Mouse (Mus musculus) limb, embryonic 11.5 days (tissue): ENCODE data around the gene Syt1. TPM values are rescaled to one million over a fixed set of nuclear protein-coding genes. Genes with fewer than 3 reads are reported as not detected.

Source experiments
- ATAC-seq: fragments of 200-750 bp; cut with Nextera tagmentation; 2 replicates; pipeline ENCODE4 v1.8.0; 2017; ENCODE audit warnings: low read depth; ENCODE audit not compliant: insufficient number of reproducible peaks, low FRiP score, low TSS enrichment
- DNase-seq: peaks from one replicate; pipeline ENCODE4 v3.0.0-alpha.2; 2015; ENCODE audit warnings: low spot score
- H3K27ac ChIP-seq: fragments of 300-500 bp; sonication (generic); replicated peaks from 2 replicates; pipeline ENCODE4 v1.5.1; 2014; ENCODE audit warnings: low read depth, mild to moderate bottlenecking, low read length
- H3K27me3 ChIP-seq: fragments of 300-500 bp; sonication (generic); 2 replicates; pipeline ENCODE4 v1.6.1; 2014; ENCODE audit warnings: mild to moderate bottlenecking, low read length, mixed read lengths; ENCODE audit not compliant: control insufficient read depth, insufficient read depth
- H3K36me3 ChIP-seq: fragments of 300-500 bp; sonication (generic); 2 replicates; pipeline ENCODE4 v1.6.1; 2014; ENCODE audit warnings: mild to moderate bottlenecking, low read length, moderate library complexity, mixed read lengths; ENCODE audit not compliant: control insufficient read depth, insufficient read depth
- H3K4me1 ChIP-seq: fragments of 300-500 bp; sonication (generic); 2 replicates; pipeline ENCODE4 v1.6.1; 2014; ENCODE audit warnings: low read length, mixed read lengths; ENCODE audit not compliant: control insufficient read depth, insufficient read depth
- H3K4me2 ChIP-seq: fragments of 300-500 bp; sonication (generic); 2 replicates; pipeline ENCODE4 v1.6.1; 2014; ENCODE audit warnings: low read depth, mild to moderate bottlenecking, moderate library complexity; ENCODE audit not compliant: severe bottlenecking
- H3K4me3 ChIP-seq: fragments of 300-500 bp; sonication (generic); 2 replicates; pipeline ENCODE4 v1.5.1; 2014; ENCODE audit warnings: low read depth, low read length
- H3K9ac ChIP-seq: fragments of 300-500 bp; sonication (generic); 2 replicates; pipeline ENCODE4 v1.6.1; 2014; ENCODE audit warnings: mild to moderate bottlenecking, low read length
- H3K9me3 ChIP-seq: fragments of 300-500 bp; sonication (generic); 2 replicates; pipeline ENCODE4 v1.6.1; 2016; ENCODE audit warnings: low read length; ENCODE audit not compliant: control insufficient read depth
- WGBS: fragments of 180-500 bp; shearing (Covaris S2); extraction: QIAGEN DNeasy Blood & Tissue Kit; methylation state at CpG from one replicate; pipeline ENCODE4 v1.1.7; 2014; 5-methylcytosine and 5-hydroxymethylcytosine counted together
- polyA plus RNA-seq: library from polyadenylated mRNA; unstranded; fragments of >200 nt; fragmentation: Nextera tagmentation; extraction: Ambion mirVana; gene quantifications from 2 replicates; pipeline ENCODE4 v1.2.1, GENCODE M21; 2014

Syt1 gene
- polyA plus RNA-seq, 1 experiment from 2014 or later = 0.32 TPM

DNA sequence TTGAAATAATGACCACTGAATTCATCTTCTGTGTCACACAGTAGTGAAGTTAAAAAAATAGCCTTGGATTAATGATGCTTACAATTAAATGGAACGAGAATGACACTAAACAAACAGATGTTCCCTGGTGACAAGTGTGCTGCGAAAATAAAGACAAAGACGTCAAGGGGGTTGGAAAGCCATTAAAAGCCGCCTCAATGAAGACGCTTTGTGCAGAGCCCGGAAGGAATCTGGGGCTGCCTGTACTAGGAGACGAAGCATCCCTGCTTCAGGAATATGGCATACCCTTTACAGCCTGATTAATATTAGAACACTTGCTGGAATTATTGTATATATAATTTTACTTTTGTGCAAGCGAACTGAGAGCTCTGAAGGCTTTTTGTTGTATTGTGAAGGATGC lies 234.0 kb downstream of the Syt1 start:
- no peak overlapping the region for H3K9ac ChIP-seq
- DNase-seq = no peak
- ATAC-seq = no peak
- no peaks in the 10 kb centered on the region for H3K27me3 ChIP-seq
- WGBS = 77% methylated on average over 8 of the region's 8 CpGs
- H3K9me3 ChIP-seq = no peaks in the 10 kb centered on the region
- H3K36me3 ChIP-seq = no peaks in the 10 kb centered on the region
- H3K4me2 ChIP-seq = no peak overlapping the region
- H3K27ac ChIP-seq = no peak overlapping the region
- H3K4me1 ChIP-seq = no peaks in the 10 kb centered on the region
- no peak overlapping the region for H3K4me3 ChIP-seq

DNA sequence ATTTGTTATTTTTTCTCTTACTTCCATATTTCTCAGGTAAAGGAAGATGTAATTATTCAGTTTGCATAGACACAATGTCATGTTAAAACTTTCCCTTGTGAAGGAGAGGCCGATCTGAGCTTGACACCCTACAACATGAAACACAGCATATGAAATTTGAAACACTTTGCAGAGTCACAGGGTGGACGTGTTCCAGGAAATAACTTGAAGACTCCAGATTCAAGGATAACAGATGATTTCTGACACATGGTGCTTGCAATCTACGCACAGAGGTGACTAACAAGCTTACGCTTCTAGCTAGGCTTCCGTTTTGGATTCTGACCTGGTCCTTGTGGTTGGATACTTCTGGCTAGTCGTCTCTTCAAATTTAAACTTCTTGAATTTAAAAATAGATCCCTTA lies 239.7 kb downstream of the Syt1 start:
- Histone ChIP-seq H3K4me2 (no peak overlapping the region), H3K9me3 (no peaks in the 10 kb centered on the region), H3K27me3 (no peaks in the 10 kb centered on the region), H3K36me3 (no peaks in the 10 kb centered on the region), H3K9ac (no peak overlapping the region), H3K4me3 (no peak overlapping the region), H3K4me1 (no peaks in the 10 kb centered on the region), H3K27ac (no peak overlapping the region)
- DNase-seq (no peak), ATAC-seq (no peak)
- WGBS = 86% methylated on average over 6 of the region's 6 CpGs

DNA sequence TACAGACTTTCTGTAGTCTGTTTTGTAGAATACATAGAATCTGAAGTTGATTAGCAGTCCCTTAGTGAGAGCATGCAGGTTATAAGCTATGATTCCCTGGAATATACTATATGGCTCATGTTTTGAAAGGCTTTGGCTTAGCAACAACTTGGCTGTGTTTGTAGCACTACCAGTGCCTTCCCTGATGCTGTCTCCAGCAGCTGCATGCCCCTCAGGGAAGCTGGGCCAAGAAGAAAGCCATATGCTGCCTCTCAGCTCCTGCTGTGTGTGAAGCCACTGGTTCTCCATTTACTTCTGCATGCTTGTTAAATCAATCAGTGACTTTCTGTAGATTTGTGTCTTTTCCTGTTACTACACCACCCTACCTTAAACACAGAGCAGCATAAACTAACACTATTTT lies 245.2 kb downstream of the Syt1 start:
- Histone ChIP-seq H3K4me1 (no peaks in the 10 kb centered on the region), H3K36me3 (no peaks in the 10 kb centered on the region), H3K27me3 (no peaks in the 10 kb centered on the region), H3K27ac (no peak overlapping the region), H3K4me2 (no peak overlapping the region), H3K4me3 (no peak overlapping the region), H3K9me3 (no peaks in the 10 kb centered on the region), H3K9ac (no peak overlapping the region)
- DNase-seq (no peak), ATAC-seq (no peak)

DNA sequence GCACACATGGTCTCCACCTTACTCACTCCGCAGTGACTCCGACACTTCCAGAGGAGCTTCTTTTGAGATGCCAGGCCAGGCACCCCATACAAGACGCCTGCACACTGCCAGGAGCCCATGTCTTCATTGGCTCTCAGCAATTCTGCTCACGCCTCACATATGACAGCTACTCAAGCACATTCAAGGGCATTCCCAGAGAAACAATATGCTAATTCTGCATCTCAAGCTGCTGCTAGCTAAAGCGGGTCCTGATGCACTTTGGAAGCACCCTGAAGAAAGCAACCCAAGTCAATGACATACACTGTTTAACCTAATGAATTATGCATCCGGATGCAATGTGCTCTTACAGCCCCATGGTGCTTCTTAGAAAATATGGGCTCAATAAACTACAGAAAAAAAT lies 247.1 kb downstream of the Syt1 start:
- no peaks in the 10 kb centered on the region for H3K27me3 ChIP-seq
- no peak for DNase-seq
- no peaks in the 10 kb centered on the region for H3K4me1 ChIP-seq
- no peaks in the 10 kb centered on the region for H3K9me3 ChIP-seq
- no peak overlapping the region for H3K4me3 ChIP-seq
- H3K4me2 ChIP-seq = no peak overlapping the region
- H3K36me3 ChIP-seq = no peaks in the 10 kb centered on the region
- 90% methylated on average over 6 of the region's 6 CpGs for WGBS
- no peak overlapping the region for H3K27ac ChIP-seq
- no peak overlapping the region for H3K9ac ChIP-seq
- no peak for ATAC-seq

DNA sequence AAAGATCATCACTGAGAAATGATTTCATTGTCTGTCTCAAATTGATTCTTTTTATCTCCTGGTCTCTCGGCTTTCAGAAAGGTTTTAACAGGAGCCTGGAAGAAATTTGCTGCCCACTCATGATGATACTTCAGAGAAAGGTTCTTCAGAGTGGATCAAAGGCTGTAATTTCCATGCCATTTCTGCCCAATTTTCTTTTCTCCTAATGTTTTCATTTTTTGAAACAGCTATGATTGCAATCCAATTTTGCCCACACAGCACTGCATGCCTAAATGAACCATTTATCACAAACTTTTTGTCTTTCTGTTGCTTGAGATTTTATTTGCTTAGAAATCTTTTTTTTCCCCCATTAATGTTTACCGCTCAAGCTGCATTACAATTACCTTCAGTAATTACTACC lies 257.5 kb downstream of the Syt1 start:
- no peak overlapping the region for H3K4me3 ChIP-seq
- no peaks in the 10 kb centered on the region for H3K9me3 ChIP-seq
- WGBS = 84% methylated on average over 2 of the region's 2 CpGs
- H3K9ac ChIP-seq = no peak overlapping the region
- H3K4me2 ChIP-seq = no peak overlapping the region
- ATAC-seq (no peak), DNase-seq (no peak)
- H3K27me3 ChIP-seq = no peaks in the 10 kb centered on the region
- H3K4me1 ChIP-seq = no peaks in the 10 kb centered on the region
- H3K27ac ChIP-seq = no peak overlapping the region
- H3K36me3 ChIP-seq = no peaks in the 10 kb centered on the region

DNA sequence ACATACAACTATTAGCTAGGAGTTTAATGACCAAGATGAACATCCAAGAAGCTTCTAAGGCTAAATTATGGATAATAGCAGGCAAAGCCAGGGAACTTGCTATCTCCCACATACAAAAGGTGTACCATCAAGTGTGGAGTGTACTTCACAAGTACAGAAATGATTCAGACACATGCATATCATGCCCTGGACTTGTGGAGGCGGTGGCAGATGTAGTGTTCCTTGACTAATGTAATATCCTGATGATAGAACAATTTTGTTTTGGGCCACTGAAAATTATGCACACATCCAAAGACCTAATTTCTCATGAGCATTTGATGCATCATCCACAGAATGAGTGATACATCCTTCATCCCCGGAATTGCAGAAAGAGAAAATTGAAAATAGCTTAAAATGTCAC lies 267.0 kb downstream of the Syt1 start:
- no peak for ATAC-seq
- no peak overlapping the region for H3K9ac ChIP-seq

DNA sequence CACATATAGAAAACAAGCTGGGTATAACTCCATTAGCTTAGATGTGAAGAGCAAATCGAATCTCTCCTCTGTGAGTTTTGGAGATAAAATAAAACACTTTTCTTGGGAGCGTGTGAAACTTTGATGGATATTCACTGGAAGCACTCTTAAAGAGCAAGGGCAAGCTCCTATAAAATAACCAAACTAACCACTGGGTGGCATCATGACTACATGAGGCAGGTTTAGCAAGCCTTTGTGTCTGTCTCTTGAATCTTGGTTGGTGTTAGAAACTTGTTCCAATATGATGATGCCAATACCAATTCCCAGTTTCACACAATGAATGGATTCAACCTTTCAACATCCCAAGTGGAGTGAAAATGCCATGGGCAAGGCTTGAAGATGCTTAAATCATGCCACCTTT lies 276.8 kb downstream of the Syt1 start:
- H3K9me3 ChIP-seq = no peaks in the 10 kb centered on the region
- no peak for DNase-seq
- H3K27ac ChIP-seq = no peak overlapping the region
- no peak overlapping the region for H3K9ac ChIP-seq
- no peaks in the 10 kb centered on the region for H3K27me3 ChIP-seq
- no peak overlapping the region for H3K4me3 ChIP-seq
- no peaks in the 10 kb centered on the region for H3K36me3 ChIP-seq
- H3K4me1 ChIP-seq = no peaks in the 10 kb centered on the region
- no peak for ATAC-seq
- WGBS = 53% methylated on average over 2 of the region's 2 CpGs
- H3K4me2 ChIP-seq = no peak overlapping the region

More for the DNA sequence above, 267.0 kb downstream of the Syt1 start:
- H3K4me1 ChIP-seq = no peaks in the 10 kb centered on the region
- WGBS = 82% methylated on average over 2 of the region's 2 CpGs
- DNase-seq = no peak
- no peak overlapping the region for H3K4me2 ChIP-seq
- H3K4me3 ChIP-seq = no peak overlapping the region
- no peaks in the 10 kb centered on the region for H3K9me3 ChIP-seq
- no peak overlapping the region for H3K27ac ChIP-seq
- H3K27me3 ChIP-seq = no peaks in the 10 kb centered on the region
- no peaks in the 10 kb centered on the region for H3K36me3 ChIP-seq

DNA sequence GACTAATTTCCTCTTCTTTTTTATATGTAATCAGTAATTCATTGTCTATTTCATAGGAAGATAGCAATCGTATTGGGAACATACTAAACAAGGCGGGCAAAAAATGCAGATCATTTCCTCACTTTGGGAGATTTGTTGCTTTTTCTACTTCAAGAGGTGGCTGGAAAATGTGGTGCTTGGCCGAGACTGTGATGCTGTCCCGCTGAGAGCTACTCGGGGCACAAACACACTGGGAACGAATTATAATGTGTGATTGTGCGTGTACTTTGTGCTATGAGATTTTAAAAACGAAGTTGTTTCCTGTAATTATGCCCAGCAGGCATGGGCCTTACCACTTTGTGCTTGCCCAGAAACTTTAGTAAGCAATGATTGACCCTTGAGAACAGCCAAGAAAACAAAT lies 281.8 kb downstream of the Syt1 start:
- WGBS = 76% methylated on average over 8 of the region's 8 CpGs
- no peak overlapping the region for H3K27ac ChIP-seq
- no peak overlapping the region for H3K9ac ChIP-seq
- H3K4me2 ChIP-seq = no peak overlapping the region
- no peaks in the 10 kb centered on the region for H3K27me3 ChIP-seq
- no peaks in the 10 kb centered on the region for H3K36me3 ChIP-seq
- no peak for DNase-seq
- no peak overlapping the region for H3K4me3 ChIP-seq
- H3K9me3 ChIP-seq = no peaks in the 10 kb centered on the region
- H3K4me1 ChIP-seq = no peaks in the 10 kb centered on the region
- ATAC-seq = no peak

DNA sequence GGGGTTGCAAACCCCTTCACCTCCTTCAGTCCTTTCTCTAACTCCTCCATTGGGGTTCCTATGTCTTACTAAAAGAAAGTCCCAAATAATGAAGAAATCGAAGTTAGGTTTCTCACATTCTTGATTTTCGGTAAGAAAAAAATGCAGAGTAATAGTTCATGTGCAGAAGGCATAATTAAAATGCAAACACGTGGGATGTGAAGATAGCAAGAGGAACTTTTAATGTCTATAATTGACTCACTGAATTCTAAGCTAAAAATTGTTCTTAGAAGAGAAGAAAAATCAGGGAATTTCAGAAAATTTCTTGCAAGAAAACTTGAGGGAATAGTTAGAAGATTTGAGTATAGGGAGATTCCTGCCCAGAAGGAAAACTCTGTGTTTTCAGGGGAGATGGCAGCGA lies 284.4 kb downstream of the Syt1 start:
- H3K4me2 ChIP-seq = no peak overlapping the region
- H3K4me3 ChIP-seq = no peak overlapping the region
- ATAC-seq (no peak), DNase-seq (no peak)
- WGBS = 93% methylated on average over 4 of the region's 4 CpGs
- H3K9ac ChIP-seq = no peak overlapping the region
- no peaks in the 10 kb centered on the region for H3K36me3 ChIP-seq
- no peaks in the 10 kb centered on the region for H3K4me1 ChIP-seq
- no peaks in the 10 kb centered on the region for H3K9me3 ChIP-seq
- no peak overlapping the region for H3K27ac ChIP-seq
- H3K27me3 ChIP-seq = no peaks in the 10 kb centered on the region
